Mouse (Mus musculus) forebrain, embryonic 11.5 days (tissue): ENCODE measurements around the gene Brms1l. TPM values are rescaled to one million over a fixed set of nuclear protein-coding genes. Genes with fewer than 3 reads are reported as not detected.

ENCODE experiments used
- ATAC-seq: fragments of 200-750 bp; cut with Nextera tagmentation; replicated peaks from 2 replicates; pipeline ENCODE4 v1.8.0; 2017; ENCODE audit warnings: moderate TSS enrichment; ENCODE audit not compliant: low FRiP score
- DNase-seq: peaks from one replicate; pipeline ENCODE4 v3.0.0-alpha.2; 2017; ENCODE audit warnings: low spot score
- H3K27ac ChIP-seq: fragments of 300-500 bp; sonication (generic); 2 replicates; pipeline ENCODE4 v1.5.1; 2014; ENCODE audit warnings: low read depth, low read length
- H3K27me3 ChIP-seq: fragments of 300-500 bp; sonication (generic); 2 replicates; pipeline ENCODE4 v1.6.1; 2014; ENCODE audit warnings: mild to moderate bottlenecking, low read length, mixed read lengths; ENCODE audit not compliant: control insufficient read depth, insufficient read depth
- H3K36me3 ChIP-seq: fragments of 300-500 bp; sonication (generic); 2 replicates; pipeline ENCODE4 v1.6.1; 2014; ENCODE audit warnings: mild to moderate bottlenecking, low read length, moderate library complexity, mixed read lengths; ENCODE audit not compliant: control insufficient read depth, insufficient read depth
- H3K4me1 ChIP-seq: fragments of 300-500 bp; sonication (generic); replicated peaks from 2 replicates; pipeline ENCODE4 v1.6.1; 2014; ENCODE audit warnings: low read length, mixed read lengths; ENCODE audit not compliant: control insufficient read depth, insufficient read depth
- H3K4me2 ChIP-seq: fragments of 300-500 bp; sonication (generic); 2 replicates; pipeline ENCODE4 v1.6.1; 2014; ENCODE audit warnings: low read depth, mild to moderate bottlenecking, low read length, moderate library complexity, mixed read lengths; ENCODE audit not compliant: severe bottlenecking
- H3K4me3 ChIP-seq: fragments of 300-500 bp; sonication (generic); 2 replicates; pipeline ENCODE4 v1.5.1; 2014; ENCODE audit warnings: low read depth, low read length
- H3K9ac ChIP-seq: fragments of 300-500 bp; sonication (generic); 2 replicates; pipeline ENCODE4 v1.6.1; 2014; ENCODE audit warnings: low read length
- H3K9me3 ChIP-seq: fragments of 300-500 bp; sonication (generic); 2 replicates; pipeline ENCODE4 v1.6.1; 2016; ENCODE audit warnings: low read length, mixed read lengths; ENCODE audit not compliant: control insufficient read depth
- WGBS: fragments of 180-500 bp; shearing (Covaris S2); extraction: QIAGEN DNeasy Blood & Tissue Kit; methylation state at CpG from one replicate; pipeline ENCODE4 v1.1.7; 2014; 5-methylcytosine and 5-hydroxymethylcytosine counted together
- microRNA-seq: library from miRNA; unstranded; fragments of <30 nt; microRNA quantifications from one replicate; pipeline ENCODE4, GENCODE M21; 2016; ENCODE audit not compliant: insufficient number of aligned reads
- polyA plus RNA-seq: library from polyadenylated mRNA; unstranded; fragments of >200 nt; fragmentation: Nextera tagmentation; extraction: Ambion mirVana; gene quantifications from 2 replicates; pipeline ENCODE4 v1.2.1, GENCODE M21; 2014

The Brms1l gene
- polyA plus RNA-seq, 1 experiment from 2014 or later = 39.1 TPM

DNA sequence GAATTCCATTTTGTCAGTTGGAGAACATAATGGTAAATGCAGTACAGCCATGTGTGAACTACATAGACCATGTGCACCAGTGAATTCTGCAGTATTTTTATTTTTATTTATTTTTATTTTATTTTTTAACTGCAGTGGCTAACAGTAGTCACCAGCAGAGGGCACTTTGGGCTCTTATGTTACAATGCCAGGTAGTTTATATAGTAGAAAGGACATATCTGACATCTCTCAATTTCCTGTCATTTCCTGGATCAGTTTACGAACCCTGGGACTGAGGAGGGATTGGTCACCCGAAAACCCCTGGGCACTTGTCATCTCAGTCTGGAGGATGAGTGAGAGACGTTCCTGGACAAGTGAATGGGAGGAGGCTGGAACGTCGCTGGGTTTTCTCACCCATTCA lies 52.4 kb downstream of the Brms1l start:
- no peaks in the 10 kb centered on the region for H3K4me1 ChIP-seq
- no peaks in the 10 kb centered on the region for H3K9me3 ChIP-seq
- no peaks in the 10 kb centered on the region for H3K36me3 ChIP-seq
- 0 out of 2 replicates have a peak, but pooled peaks cover 2% of the 10 kb centered on the region for H3K27me3 ChIP-seq
- ATAC-seq (no peak), DNase-seq (no peak)
- H3K4me3 ChIP-seq = no peak overlapping the region
- no peak overlapping the region for H3K27ac ChIP-seq
- H3K4me2 ChIP-seq = no peak overlapping the region
- 25% methylated on average over 5 of the region's 5 CpGs for WGBS
- H3K9ac ChIP-seq = no peak overlapping the region

DNA sequence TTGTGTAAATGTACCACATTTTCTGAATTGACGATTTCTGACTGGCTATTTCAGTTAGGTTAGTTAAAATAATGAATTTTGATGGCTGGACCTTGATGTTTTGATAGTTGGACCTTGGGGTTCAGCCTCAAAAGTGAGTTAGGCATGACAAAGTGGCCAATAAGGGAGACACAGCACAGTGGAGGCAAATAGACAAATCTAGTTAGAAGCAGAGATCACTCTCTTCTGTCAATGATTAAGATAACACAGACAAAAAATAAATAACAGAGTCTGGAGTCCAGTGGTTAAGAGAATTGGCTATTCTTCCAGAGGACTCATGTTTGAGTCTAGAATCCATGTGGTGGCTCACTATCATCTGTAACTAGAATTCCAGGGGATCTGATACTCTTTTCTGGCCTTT lies 68.7 kb downstream of the Brms1l start:
- ATAC-seq (no peak), DNase-seq (no peak)
- no peak overlapping the region for H3K4me2 ChIP-seq
- no peaks in the 10 kb centered on the region for H3K4me1 ChIP-seq
- no peak overlapping the region for H3K27ac ChIP-seq
- no peaks in the 10 kb centered on the region for H3K36me3 ChIP-seq
- H3K9me3 ChIP-seq = no peaks in the 10 kb centered on the region
- no peak overlapping the region for H3K4me3 ChIP-seq
- H3K27me3 ChIP-seq = no peaks in the 10 kb centered on the region
- H3K9ac ChIP-seq = no peak overlapping the region
- WGBS = 93% methylated on average over 1 of the region's 1 CpGs

GRCm38 (mm10) chr12:55912138-55912537 lies 76.0 kb downstream of the Brms1l start:
- Histone ChIP-seq H3K27ac (no peak overlapping the region), H3K9ac (no peak overlapping the region), H3K4me1 (0 out of 2 replicates have a peak, but pooled peaks cover 3% of the 10 kb centered on the region), H3K27me3 (no peaks in the 10 kb centered on the region), H3K4me3 (no peak overlapping the region), H3K36me3 (no peaks in the 10 kb centered on the region), H3K4me2 (no peak overlapping the region), H3K9me3 (no peaks in the 10 kb centered on the region)
- ATAC-seq (no peak), DNase-seq (no peak)
- 13% methylated on average over 3 of the region's 3 CpGs for WGBS

GRCm38 (mm10) chr12:55913201-55913600 lies 77.1 kb downstream of the Brms1l start:
- no peaks in the 10 kb centered on the region for H3K9me3 ChIP-seq
- H3K27ac ChIP-seq = no peak overlapping the region
- no peak overlapping the region for H3K9ac ChIP-seq
- no peak overlapping the region for H3K4me2 ChIP-seq
- no peaks in the 10 kb centered on the region for H3K27me3 ChIP-seq
- H3K36me3 ChIP-seq = no peaks in the 10 kb centered on the region
- DNase-seq (no peak), ATAC-seq (no peak)
- 0 out of 2 replicates have a peak, but pooled peaks cover 3% of the 10 kb centered on the region for H3K4me1 ChIP-seq
- 68% methylated on average over 9 of the region's 9 CpGs for WGBS
- no peak overlapping the region for H3K4me3 ChIP-seq

DNA sequence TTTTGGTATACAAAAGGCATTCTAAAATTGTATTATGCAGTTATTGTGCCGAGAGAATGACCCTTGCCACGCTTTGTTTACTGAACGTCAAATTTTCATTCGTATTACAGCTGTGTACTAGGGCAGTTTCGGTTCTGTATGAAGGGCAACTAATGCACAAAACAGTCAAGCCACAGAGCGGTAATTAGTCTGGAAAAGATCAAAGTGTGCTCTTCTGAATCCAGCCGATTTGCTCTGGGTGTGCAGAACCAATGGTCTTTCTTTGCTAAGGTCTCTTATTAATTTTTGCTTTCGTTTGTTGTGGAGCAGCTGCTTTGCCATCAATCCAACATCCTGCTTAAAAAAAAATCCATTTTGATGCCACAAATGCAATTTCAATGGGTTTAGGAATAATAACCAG lies 80.1 kb downstream of the Brms1l start:
- no peak overlapping the region for H3K9ac ChIP-seq
- no peak overlapping the region for H3K27ac ChIP-seq
- DNase-seq (no peak), ATAC-seq (no peak)
- no peaks in the 10 kb centered on the region for H3K36me3 ChIP-seq
- no peaks in the 10 kb centered on the region for H3K9me3 ChIP-seq
- WGBS = 40% methylated on average over 8 of the region's 8 CpGs
- H3K4me3 ChIP-seq = no peak overlapping the region
- H3K27me3 ChIP-seq = no peaks in the 10 kb centered on the region
- 0 out of 2 replicates have a peak, but pooled peaks cover 3% of the 10 kb centered on the region for H3K4me1 ChIP-seq
- no peak overlapping the region for H3K4me2 ChIP-seq

DNA sequence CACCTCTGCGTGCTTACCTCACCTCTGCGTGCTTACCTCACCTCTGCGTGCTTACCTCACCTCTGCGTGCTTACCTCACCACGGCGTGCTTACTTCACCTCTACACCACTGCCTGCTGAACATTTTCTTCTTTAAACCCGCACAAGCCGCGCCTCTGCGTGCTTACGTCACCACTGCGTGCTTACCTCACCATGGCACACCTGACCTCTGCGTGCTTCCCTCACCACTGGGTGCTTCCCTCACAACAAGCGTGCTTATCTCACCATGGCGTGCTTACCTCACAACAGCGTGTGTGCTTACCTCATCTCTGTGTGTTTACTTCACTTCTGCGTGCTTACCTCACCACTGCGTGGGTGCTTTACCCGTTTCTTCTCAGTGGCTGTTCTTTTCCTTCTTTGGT lies 80.9 kb downstream of the Brms1l start:
- Histone ChIP-seq H3K4me2 (no peak overlapping the region), H3K27ac (no peak overlapping the region), H3K27me3 (no peaks in the 10 kb centered on the region), H3K9ac (no peak overlapping the region), H3K9me3 (no peaks in the 10 kb centered on the region), H3K4me3 (no peak overlapping the region), H3K4me1 (0 out of 2 replicates have a peak, but pooled peaks cover 3% of the 10 kb centered on the region), H3K36me3 (no peaks in the 10 kb centered on the region)
- ATAC-seq = no peak
- 95% methylated on average over 19 of the region's 19 CpGs for WGBS
- no peak for DNase-seq

Small RNA genes lying within 50 kb of the gene (microRNA-seq; reads per million reads assigned to microRNA genes)
- gene Gm23394 = 4.2 reads per million

Other genes starting within 250 kb of the Brms1l start
- 1.6 and 1.7 TPM in 2 replicates for gene Insm2, start 236.9 kb upstream of the Brms1l start, polyA plus RNA-seq
- 17.9 and 19.9 TPM in 2 replicates for gene Ralgapa1, start 15.2 kb upstream of the Brms1l start, polyA plus RNA-seq